Mouse (Mus musculus) liver, embryonic 12.5 days (tissue): Measurements from ENCODE around the gene Hipk1. TPM values are rescaled to one million over a fixed set of nuclear protein-coding genes. Genes with fewer than 3 reads are reported as not detected.
"Not testable (repeated sequence)": the region's sequence is repeated elsewhere in the genome, so short reads cannot be mapped to it uniquely, and the experiment has no call there.

Experiments used
- ATAC-seq: fragments of 200-750 bp; cut with Nextera tagmentation; 2 replicates; pipeline ENCODE4 v1.8.0; 2017; ENCODE audit warnings: moderate number of reproducible peaks, mild to moderate bottlenecking, moderate library complexity
- H3K27ac ChIP-seq: fragments of 300-500 bp; sonication (generic); 2 replicates; pipeline ENCODE4 v1.5.1; 2016; ENCODE audit warnings: mild to moderate bottlenecking
- H3K27me3 ChIP-seq: fragments of 300-500 bp; sonication (generic); replicated peaks from 2 replicates; pipeline ENCODE4 v1.6.1; 2016; ENCODE audit warnings: mild to moderate bottlenecking, moderate library complexity
- H3K36me3 ChIP-seq: fragments of 300-500 bp; sonication (generic); 2 replicates; pipeline ENCODE4 v1.6.1; 2016; ENCODE audit warnings: mild to moderate bottlenecking, moderate library complexity
- H3K4me1 ChIP-seq: fragments of 300-500 bp; sonication (generic); 2 replicates; pipeline ENCODE4 v1.6.1; 2016
- H3K4me2 ChIP-seq: fragments of 300-500 bp; sonication (generic); 2 replicates; pipeline ENCODE4 v1.6.1; 2016; ENCODE audit warnings: mild to moderate bottlenecking, moderate library complexity
- H3K4me3 ChIP-seq: fragments of 300-500 bp; sonication (generic); 2 replicates; pipeline ENCODE4 v1.5.1; 2016; ENCODE audit warnings: mild to moderate bottlenecking, moderate library complexity
- H3K9ac ChIP-seq: fragments of 300-500 bp; sonication (generic); 2 replicates; pipeline ENCODE4 v1.6.1; 2016; ENCODE audit warnings: mild to moderate bottlenecking, moderate library complexity
- H3K9me3 ChIP-seq: fragments of 300-500 bp; sonication (generic); replicated peaks from 2 replicates; pipeline ENCODE4 v1.6.1; 2016; ENCODE audit warnings: mild to moderate bottlenecking, moderate library complexity
- WGBS: fragments of 180-500 bp; shearing (Covaris S2); methylation state at CpG from one replicate; pipeline ENCODE4 v1.1.7; 2016; ENCODE audit not compliant: insufficient replicate concordance; 5-methylcytosine and 5-hydroxymethylcytosine counted together
- polyA plus RNA-seq: library from polyadenylated mRNA; unstranded; fragments of >200 nt; fragmentation: Nextera tagmentation; extraction: Ambion mirVana; gene quantifications from 2 replicates; pipeline ENCODE4 v1.2.1, GENCODE M21; 2016

The Hipk1 gene
- polyA plus RNA-seq = 17.7 and 18.1 TPM in 2 replicates

- peak; percentile 90 for ATAC-seq
- 7% methylated on average over 49 of the region's 49 CpGs for WGBS
- Histone ChIP-seq H3K9ac (peak within 1 kb of the TSS; percentile 100), H3K4me2 (peak within 1 kb of the TSS; percentile 73), H3K9me3 (no peaks in the 10 kb centered on the region), H3K4me1 (peaks cover 70% of the 10 kb centered on the region), H3K4me3 (peak within 1 kb of the TSS; percentile 98), H3K27me3 (no peaks in the 10 kb centered on the region), H3K36me3 (peaks cover 12% of the 10 kb centered on the region), H3K27ac (peak within 1 kb of the TSS; percentile 91)
Observed at GRCm38 (mm10) chr3:103791230-103792110, at the start of gene Hipk1. Gene Hipk1 (minus strand): TSS chr3:103791563.

DNA sequence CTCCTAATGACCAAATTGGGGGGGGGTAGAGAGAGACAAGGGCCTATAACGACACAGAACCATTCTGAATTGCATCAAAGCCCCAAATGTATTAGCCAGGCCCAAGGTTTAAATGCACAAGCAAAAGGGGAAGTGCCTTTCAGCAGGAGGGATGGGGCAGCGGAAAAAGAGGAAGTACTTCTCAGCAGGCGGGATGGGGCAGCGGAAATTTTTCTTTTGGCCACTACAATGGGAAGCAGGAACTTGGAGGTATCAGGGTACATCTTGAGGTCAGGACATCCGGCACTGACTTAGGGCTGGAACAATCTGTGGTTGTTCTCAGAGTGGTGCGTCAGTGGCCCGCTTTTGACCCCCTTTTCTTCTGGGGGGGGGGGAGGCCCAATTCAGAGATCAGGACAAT, 49.6 kb upstream of the Hipk1 start:
- not testable (repeated sequence) for ATAC-seq
- 59% methylated on average over 7 of the region's 7 CpGs for WGBS

GRCm38 (mm10) chr3:103840195-103840594, 48.8 kb upstream of the Hipk1 start:
- not testable (repeated sequence) for H3K27ac ChIP-seq, H3K4me1 ChIP-seq, H3K4me2 ChIP-seq, H3K27me3 ChIP-seq, H3K9ac ChIP-seq, H3K4me3 ChIP-seq, H3K9me3 ChIP-seq, H3K36me3 ChIP-seq, ATAC-seq
- 75% methylated on average over 3 of the region's 3 CpGs for WGBS

More for the DNA sequence above, 49.6 kb upstream of the Hipk1 start:
- not testable (repeated sequence) for H3K4me1 ChIP-seq, H3K9ac ChIP-seq, H3K4me2 ChIP-seq, H3K36me3 ChIP-seq, H3K27ac ChIP-seq, H3K4me3 ChIP-seq, H3K27me3 ChIP-seq, H3K9me3 ChIP-seq

- WGBS = 83% methylated on average over 6 of the region's 6 CpGs
- Histone ChIP-seq H3K9ac (no peak overlapping the region), H3K27me3 (no peaks in the 10 kb centered on the region), H3K9me3 (no peaks in the 10 kb centered on the region), H3K36me3 (no peaks in the 10 kb centered on the region), H3K4me3 (no peak overlapping the region), H3K27ac (no peak overlapping the region), H3K4me1 (no peaks in the 10 kb centered on the region), H3K4me2 (no peak overlapping the region)
- ATAC-seq = no peak
Observed at GRCm38 (mm10) chr3:103839711-103840110, 48.3 kb upstream of the Hipk1 start.

DNA sequence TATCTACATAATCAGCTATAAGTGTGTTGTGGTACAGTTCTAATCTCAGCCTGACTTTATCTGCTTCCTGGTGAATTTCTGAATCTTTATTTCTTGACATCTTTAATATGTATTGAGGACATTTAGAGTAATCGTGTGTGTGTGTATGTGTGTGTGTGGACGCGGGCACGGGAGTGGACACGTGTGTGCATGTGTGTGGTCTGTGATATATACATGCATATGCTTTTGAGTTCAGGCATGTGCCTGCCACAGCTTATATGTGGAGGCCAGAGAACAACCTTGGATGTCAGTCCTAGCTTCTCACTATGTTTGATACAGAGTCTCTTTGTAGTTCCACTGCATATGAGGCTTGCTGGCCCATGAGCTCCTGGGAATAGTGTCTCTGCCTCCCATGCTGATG, 45.1 kb upstream of the Hipk1 start:
- Histone ChIP-seq H3K4me1 (peaks cover 19% of the 10 kb centered on the region), H3K9ac (no peak overlapping the region), H3K4me3 (no peak overlapping the region), H3K27me3 (no peaks in the 10 kb centered on the region), H3K9me3 (no peaks in the 10 kb centered on the region), H3K4me2 (no peak overlapping the region), H3K27ac (no peak overlapping the region), H3K36me3 (no peaks in the 10 kb centered on the region)
- no peak for ATAC-seq
- WGBS = 86% methylated on average over 5 of the region's 5 CpGs

DNA sequence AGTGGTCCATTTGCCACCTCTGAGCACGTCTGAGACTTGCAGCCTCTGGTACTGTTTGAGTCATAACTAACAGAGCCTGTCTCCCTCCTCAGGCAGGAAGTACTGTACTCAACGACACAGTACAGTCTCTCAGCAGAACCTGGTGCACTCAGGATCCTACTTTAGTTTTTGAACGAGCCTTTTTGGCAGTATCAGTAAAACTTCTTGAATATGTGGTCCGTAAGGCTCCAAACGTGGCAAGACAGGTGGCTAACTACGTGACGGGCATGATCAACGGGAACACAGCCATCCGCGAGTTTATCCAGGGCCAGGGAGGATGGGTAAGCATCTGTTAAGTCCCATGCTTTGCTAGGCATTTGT, 44.6 kb upstream of the Hipk1 start:
- H3K27me3 ChIP-seq = no peaks in the 10 kb centered on the region
- H3K36me3 ChIP-seq = no peaks in the 10 kb centered on the region
- H3K4me1 ChIP-seq = peaks cover 24% of the 10 kb centered on the region
- no peak for ATAC-seq
- H3K27ac ChIP-seq = no peak overlapping the region
- H3K4me3 ChIP-seq = no peak overlapping the region
- H3K9me3 ChIP-seq = no peaks in the 10 kb centered on the region
- H3K9ac ChIP-seq = no peak overlapping the region
- WGBS = 74% methylated on average over 10 of the region's 10 CpGs
- no peak overlapping the region for H3K4me2 ChIP-seq

- Histone ChIP-seq H3K27ac (no peak overlapping the region), H3K36me3 (no peaks in the 10 kb centered on the region), H3K27me3 (no peaks in the 10 kb centered on the region), H3K4me1 (peaks cover 25% of the 10 kb centered on the region), H3K9ac (no peak overlapping the region), H3K4me2 (no peak overlapping the region), H3K4me3 (no peak overlapping the region), H3K9me3 (no peaks in the 10 kb centered on the region)
- WGBS = 67% methylated on average over 6 of the region's 6 CpGs
- no peak for ATAC-seq
Observed at GRCm38 (mm10) chr3:103835272-103835950, 44.0 kb upstream of the Hipk1 start.

DNA sequence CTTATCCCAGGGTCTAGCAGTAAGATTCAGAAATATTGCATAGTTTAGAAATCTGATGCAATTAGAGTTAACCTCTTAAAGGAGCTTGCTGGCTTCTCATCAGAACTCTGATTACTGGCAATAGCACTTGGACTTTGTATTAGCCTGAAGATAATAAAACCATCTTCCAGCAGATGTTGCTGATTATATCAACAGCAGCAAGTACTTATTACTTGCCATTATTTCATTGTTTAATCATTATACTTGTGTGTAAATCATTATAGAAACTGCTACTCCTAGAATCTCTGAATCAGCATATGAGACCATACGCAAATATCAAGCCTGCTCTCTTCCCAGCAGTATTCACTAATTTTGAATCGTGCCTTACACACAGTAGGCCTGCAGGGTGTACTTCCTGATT, 42.6 kb upstream of the Hipk1 start:
- H3K4me3 ChIP-seq = no peak overlapping the region
- H3K27ac ChIP-seq = no peak overlapping the region
- no peaks in the 10 kb centered on the region for H3K36me3 ChIP-seq
- ATAC-seq = no peak
- no peaks in the 10 kb centered on the region for H3K9me3 ChIP-seq
- H3K4me2 ChIP-seq = no peak overlapping the region
- no peaks in the 10 kb centered on the region for H3K27me3 ChIP-seq
- H3K4me1 ChIP-seq = peaks cover 25% of the 10 kb centered on the region
- H3K9ac ChIP-seq = no peak overlapping the region
- 86% methylated on average over 2 of the region's 2 CpGs for WGBS

GRCm38 (mm10) chr3:103832426-103832825, 41.1 kb upstream of the Hipk1 start, which contains the start of gene Bcl2l15:
Gene Bcl2l15 (plus strand): TSS chr3:103832601.
- Histone ChIP-seq H3K4me1 (peaks cover 25% of the 10 kb centered on the region), H3K9me3 (no peaks in the 10 kb centered on the region), H3K36me3 (no peaks in the 10 kb centered on the region), H3K9ac (peak within 1 kb of the TSS; percentile 19; the same call in 1 of the 2 replicates), H3K4me3 (no peak within 1 kb of the TSS), H3K27me3 (no peaks in the 10 kb centered on the region), H3K4me2 (peak within 1 kb of the TSS; percentile 38), H3K27ac (peak within 1 kb of the TSS; percentile 34; the same call in 1 of the 2 replicates)
- ATAC-seq = peak; percentile 75

GRCm38 (mm10) chr3:103831146-103831545, 39.8 kb upstream of the Hipk1 start:
- Histone ChIP-seq H3K36me3 (no peaks in the 10 kb centered on the region), H3K4me1 (peaks cover 25% of the 10 kb centered on the region), H3K4me3 (no peak overlapping the region), H3K27ac (no peak overlapping the region), H3K4me2 (no peak overlapping the region), H3K9ac (no peak overlapping the region), H3K9me3 (no peaks in the 10 kb centered on the region), H3K27me3 (no peaks in the 10 kb centered on the region)
- 78% methylated on average over 7 of the region's 7 CpGs for WGBS
- no peak for ATAC-seq

GRCm38 (mm10) chr3:103830681-103831080, 39.3 kb upstream of the Hipk1 start:
- H3K9me3 ChIP-seq, H3K27ac ChIP-seq, H3K36me3 ChIP-seq, H3K27me3 ChIP-seq, H3K9ac ChIP-seq, H3K4me3 ChIP-seq, H3K4me2 ChIP-seq, ATAC-seq: not testable (repeated sequence)
- H3K4me1 ChIP-seq = peaks cover 25% of the 10 kb centered on the region
- WGBS = 80% methylated on average over 1 of the region's 1 CpGs

- no peak overlapping the region for H3K9ac ChIP-seq
- H3K4me1 ChIP-seq = peaks cover 25% of the 10 kb centered on the region
- no peaks in the 10 kb centered on the region for H3K27me3 ChIP-seq
- H3K4me3 ChIP-seq = no peak overlapping the region
- no peak overlapping the region for H3K27ac ChIP-seq
- no peaks in the 10 kb centered on the region for H3K9me3 ChIP-seq
- no peak for ATAC-seq
- H3K36me3 ChIP-seq = no peaks in the 10 kb centered on the region
- 79% methylated on average over 3 of the region's 3 CpGs for WGBS
- no peak overlapping the region for H3K4me2 ChIP-seq
Observed at GRCm38 (mm10) chr3:103829036-103829435, 37.7 kb upstream of the Hipk1 start.
